16 mouse cellular contexts compared by ENCODE assay signal in the genomic region with DNA sequence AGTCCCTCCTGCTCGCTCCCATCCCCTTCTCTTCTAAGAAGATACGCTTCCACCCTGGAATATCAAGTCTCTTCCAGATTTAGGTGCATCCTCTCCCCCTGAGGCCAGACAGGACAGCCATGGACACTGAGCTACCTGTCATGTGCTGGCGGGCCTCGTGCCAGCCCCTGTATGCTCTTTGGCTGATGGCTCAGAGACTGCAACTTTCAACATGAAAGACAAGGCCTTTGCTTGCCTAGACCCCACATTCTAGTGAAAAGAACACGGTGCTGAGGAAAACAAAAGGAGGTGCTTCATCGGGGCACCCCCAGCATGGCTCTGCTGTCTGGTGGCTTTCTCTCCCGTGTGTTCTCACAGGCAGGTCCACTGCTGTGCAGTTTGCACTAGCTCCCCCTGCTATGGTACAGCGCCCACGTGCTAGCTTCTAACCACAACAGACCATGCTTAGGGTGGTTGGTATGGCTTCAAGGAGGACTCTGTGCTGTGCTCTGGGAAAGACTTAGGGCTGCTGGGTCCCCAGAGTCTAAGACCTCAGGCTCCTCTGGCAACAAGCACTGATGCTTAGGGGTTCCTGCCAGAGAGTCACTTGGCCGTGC. TPM values are rescaled to one million over a fixed set of nuclear protein-coding genes. Genes with fewer than 3 reads are reported as not detected.
DNase-seq lines count a peak whose midpoint lies in the region; ATAC-seq and TF ChIP-seq lines count a peak whose summit lies in the region.
"Had no signal": no experiment of that assay in that cellular context is flagged by ENCODE, and none has a peak within 500 bp of the region (broad histone marks: within the 10 kb centered on the region; RNA-seq: fewer than 3 reads in every experiment).

No protein-coding gene starts in this region.

- H3K36me3 ChIP-seq in forebrain, embryonic 11.5 days (ENCODE audit: control insufficient read depth, insufficient read depth, low read length) = no peaks in the 10 kb centered on the region
- H3K36me3 ChIP-seq: neural tube, embryonic 12.5 days had no signal

- peak overlapping the region; percentile 54 for H3K27ac ChIP-seq in layer of hippocampus, adult 2 months
- no peak overlapping the region for H3K27ac ChIP-seq in forebrain, embryonic 11.5 days (ENCODE audit: low read depth, low read length)
- H3K27ac ChIP-seq: neural tube, embryonic 12.5 days had no signal

- no peak overlapping the region for H3K9ac ChIP-seq in forebrain, embryonic 11.5 days (ENCODE audit: low read length)
- H3K9ac ChIP-seq: neural tube, embryonic 12.5 days had no signal

- no peaks in the 10 kb centered on the region for H3K27me3 ChIP-seq in forebrain, embryonic 11.5 days (ENCODE audit: control insufficient read depth, insufficient read depth, low read length)
- H3K27me3 ChIP-seq: neural tube, embryonic 12.5 days had no signal

- TF ChIP-seq CTCF in layer of hippocampus, adult 2 months (conservative IDR thresholded peaks at IDR 0.05) = no peak

- DNase-seq in cerebellum, adult 8-10 months = peak; percentile 49
- no peak for DNase-seq in cerebellum, adult 9-11 months
- DNase-seq in layer of hippocampus, adult 2 months (ENCODE audit: low spot score in 2 of 2) = no peak
- DNase-seq in layer of hippocampus, postnatal 14 days (ENCODE audit: low spot score in 2 of 2) = no peak
- peak; percentile 67 for DNase-seq in cerebellum, adult 9-10 months
- peak; percentile 50 for DNase-seq in thymus, postnatal 0 days (ENCODE audit: low spot score)
- DNase-seq in forebrain, embryonic 11.5 days (ENCODE audit: low spot score) = no peak
- no peak for DNase-seq in B cell, adult 2 months
- DNase-seq: gastrocnemius, postnatal 10 days; kidney, postnatal 36 days; lung, postnatal 10 days; spleen, adult 18-20 months had no signal

- no peaks in the 10 kb centered on the region for H3K9me3 ChIP-seq in forebrain, embryonic 11.5 days (ENCODE audit: control insufficient read depth, low read length)
- H3K9me3 ChIP-seq: G1E; neural tube, embryonic 12.5 days had no signal

- H3K4me3 ChIP-seq in layer of hippocampus, adult 2 months = no peak overlapping the region
- H3K4me3 ChIP-seq in forebrain, embryonic 11.5 days (ENCODE audit: low read depth, low read length) = no peak overlapping the region
- H3K4me3 ChIP-seq: neural tube, embryonic 12.5 days had no signal

- WGBS in forebrain, embryonic 11.5 days = 89% methylated on average over 10 of the region's 10 CpGs

- H3K4me1 ChIP-seq in forebrain, embryonic 11.5 days (replicated peaks; ENCODE audit: control insufficient read depth, insufficient read depth, low read length) = no peaks in the 10 kb centered on the region
- H3K4me1 ChIP-seq: neural tube, embryonic 12.5 days had no signal

- no peak overlapping the region for H3K4me2 ChIP-seq in forebrain, embryonic 11.5 days (ENCODE audit: low read depth, low read length, severe bottlenecking)
- H3K4me2 ChIP-seq: liver, embryonic 11.5 days; neural tube, embryonic 12.5 days had no signal

- no peak for ATAC-seq in forebrain, embryonic 11.5 days (replicated peaks; ENCODE audit: low FRiP score)
- ATAC-seq: intestine, postnatal 0 days had no signal

RNA-seq across cellular contexts. Expression of gene Sergef, which starts 52.9 kb away (rescaled TPM):
- 10 to 100 TPM; 47.3 to 54.1 TPM for total RNA-seq in layer of hippocampus, adult 2 months (2021)
- total RNA-seq in layer of hippocampus, postnatal 14 days (2021) = 10 to 100 TPM; 49.3 to 53.4 TPM
- polyA plus RNA-seq in thymus, postnatal 0 days (2015; fragmentation: Nextera tagmentation; extraction: Ambion mirVana) = 11.0 and 11.1 TPM in 2 replicates
- 17.6 and 18.7 TPM in 2 replicates for polyA plus RNA-seq in forebrain, embryonic 11.5 days (2014; fragmentation: Nextera tagmentation; extraction: Ambion mirVana)

Comparison
In these comparisons a context has a peak if more than half of its experiments do, and no peak if none do; other contexts are left out.
1. DNase-seq: peak in cerebellum, adult 8-10 months (single experiment), cerebellum, adult 9-10 months (single experiment) and thymus, postnatal 0 days (single experiment); none in cerebellum, adult 9-11 months (single experiment), layer of hippocampus, adult 2 months (0 of 2), layer of hippocampus, postnatal 14 days (0 of 2), forebrain, embryonic 11.5 days (single experiment) and B cell, adult 2 months (0 of 2).